ENCODE assay signal across 21 mouse cellular contexts in the genomic region with DNA sequence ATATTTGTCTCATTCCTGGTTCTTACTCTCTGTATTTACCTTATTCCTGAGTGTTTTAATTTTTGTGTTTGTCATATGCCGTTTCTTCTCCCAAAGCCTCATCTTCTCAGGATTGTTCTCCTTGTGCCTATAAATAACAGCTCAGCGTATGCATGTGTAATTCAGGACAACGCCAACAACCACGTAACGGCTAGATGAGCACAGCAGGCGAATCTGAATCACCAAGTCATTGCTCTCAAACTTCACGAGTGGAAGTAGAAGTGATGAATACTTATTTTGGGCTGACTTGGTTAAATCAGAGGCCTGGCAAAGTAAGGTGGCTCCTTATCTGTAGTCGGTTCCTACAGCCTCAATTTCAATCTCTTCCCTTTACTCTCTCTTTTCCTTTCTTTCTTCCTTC.
DNase-seq lines count a peak whose midpoint lies in the region; ATAC-seq lines count a peak whose summit lies in the region.
"Had no signal": no experiment of that assay in that cellular context is flagged by ENCODE, and none has a peak within 500 bp of the region (broad histone marks: within the 10 kb centered on the region; RNA-seq: fewer than 3 reads in every experiment).

No protein-coding gene starts in this region.

- DNase-seq in frontal cortex, postnatal 25 days (ENCODE audit: low spot score in 2 of 2), result no peak
- peak; percentile 4 to 28 for DNase-seq in left cerebral cortex, postnatal 14 days (ENCODE audit: low spot score in 2 of 2)
- DNase-seq in left cerebral cortex, postnatal 4 days, result no peak
- DNase-seq in right cerebral cortex, postnatal 36 days (ENCODE audit: low spot score in 2 of 2), result peak; percentile 4
- DNase-seq in right cerebral cortex, postnatal 14 days, result no peak
- peak; percentile 9 for DNase-seq in telencephalon, adult 2 months (ENCODE audit: low read depth, low spot score)
- no peak for DNase-seq in adrenal gland, adult (ENCODE audit: inconsistent age in 2 of 2, low spot score in 1 of 2)
- DNase-seq: adrenal gland, adult 8-10 months; adrenal gland, postnatal 25 days; cerebellum, adult 18-20 months; cerebellum, adult 9-10 months; forebrain, postnatal 0 days; gastrocnemius, postnatal 25 days; heart, adult 18-20 months; heart, postnatal 14 days; heart, postnatal 4 days had no signal

- peak; percentile 93 for ATAC-seq in frontal cortex, adult (ENCODE audit: low TSS enrichment)
- ATAC-seq: CD4-positive, CD25-positive, alpha-beta regulatory T cell, adult 4 months; forebrain, embryonic 14.5 days; forebrain, postnatal 0 days; hindbrain, postnatal 0 days; inflammation-experienced regulatory T-cells, adult 6 months had no signal

- intact Hi-C loops in left cerebral cortex, postnatal 14 days (cut with DNase I), result no loop called here
- intact Hi-C loops in left cerebral cortex, postnatal 4 days (cut with DNase I), result no loop called here

Comparison
In these comparisons a context has a peak if more than half of its experiments do, and no peak if none do; other contexts are left out.
1. DNase-seq: peak in left cerebral cortex, postnatal 14 days (2 of 2), right cerebral cortex, postnatal 36 days (2 of 2) and telencephalon, adult 2 months (single experiment); none in frontal cortex, postnatal 25 days (0 of 2), left cerebral cortex, postnatal 4 days (single experiment), right cerebral cortex, postnatal 14 days (single experiment) and adrenal gland, adult (0 of 2).